Mouse (Mus musculus) C2C12 (cell line): Measurements from ENCODE around the gene Arhgap11a. TPM values are rescaled to one million over a fixed set of nuclear protein-coding genes. Genes with fewer than 3 reads are reported as not detected.

ENCODE experiments used
- H3K27me3 ChIP-seq: one replicate; pipeline ENCODE4 v1.6.1; 2011; ENCODE audit not compliant: control insufficient read depth, insufficient read depth, insufficient read length
- H3K36me3 ChIP-seq: one replicate; pipeline ENCODE4 v1.6.1; 2011; ENCODE audit not compliant: control insufficient read depth, insufficient read depth
- H3K4me3 ChIP-seq: one replicate; pipeline ENCODE4 v1.5.1; 2011; ENCODE audit warnings: mild to moderate bottlenecking, control low read depth; ENCODE audit not compliant: poor library complexity, insufficient read depth, severe bottlenecking
- H3K79me2 ChIP-seq: one replicate; pipeline ENCODE4 v1.6.1; 2011; ENCODE audit not compliant: control insufficient read depth, insufficient read depth
- H3K79me3 ChIP-seq: one replicate; pipeline ENCODE4 v1.6.1; 2011; ENCODE audit warnings: low read depth, control low read depth
- H3ac ChIP-seq: one replicate; pipeline ENCODE3; 2011; ENCODE audit warnings: low read depth; ENCODE audit not compliant: control insufficient read depth, insufficient read length
- CEBPB ChIP-seq: IDR thresholded peaks from one replicate; pipeline ENCODE4 v1.6.1; 2011; ENCODE audit warnings: low read depth, mild to moderate bottlenecking, control low read depth, moderate library complexity
- CTCF ChIP-seq: IDR thresholded peaks from one replicate; pipeline ENCODE4 v1.5.1; 2011; ENCODE audit not compliant: control insufficient read depth, insufficient read depth, insufficient read length
- FOSL1 ChIP-seq: IDR thresholded peaks from one replicate; pipeline ENCODE4 v1.8.0; 2011; ENCODE audit warnings: mild to moderate bottlenecking, low read length; ENCODE audit not compliant: poor library complexity, insufficient read depth, severe bottlenecking
- MAX ChIP-seq: IDR thresholded peaks from one replicate; pipeline ENCODE4 v1.6.1; 2011; ENCODE audit warnings: mild to moderate bottlenecking, control low read depth
- MYOD1 ChIP-seq: IDR thresholded peaks from one replicate; pipeline ENCODE4 v1.6.1; 2011; ENCODE audit warnings: low read depth; ENCODE audit not compliant: control insufficient read depth, insufficient read length
- MYOG ChIP-seq: IDR thresholded peaks from one replicate; pipeline ENCODE4 v1.6.1; 2011; ENCODE audit not compliant: control insufficient read depth, insufficient read length; ENCODE audit errors: extremely low read depth
- USF1 ChIP-seq: IDR thresholded peaks from one replicate; pipeline ENCODE4 v1.6.1; 2011; ENCODE audit warnings: low read depth, mild to moderate bottlenecking, control low read depth, moderate library complexity
- long read RNA-seq, 2 experiments: library from polyadenylated mRNA; unstranded; transcript quantifications; one replicate each; pipeline ENCODE4 v2.0.0; 2019 to 2020
- polyA plus RNA-seq: library from polyadenylated mRNA; unstranded; fragments of >200 nt; fragmentation: generic; extraction: Trizol; gene quantifications from one replicate; pipeline ENCODE4 v1.2.1, GENCODE M21; 2012; ENCODE audit warnings: missing spikeins

Gene Arhgap11a
- 12.4 TPM for polyA plus RNA-seq
- long read RNA-seq, experiment 1, full-length matches to known transcripts: 1 of 3 reads
- long read RNA-seq, experiment 1, partial matches to known transcripts: 0 of 3 reads
- long read RNA-seq, experiment 1, other reads (novel, unspliced or antisense): 2 of 3 reads
- long read RNA-seq, experiment 2, full-length matches to known transcripts: 31 of 51 reads
- long read RNA-seq, experiment 2, partial matches to known transcripts: 4 of 51 reads
- long read RNA-seq, experiment 2, other reads (novel, unspliced or antisense): 16 of 51 reads

DNA sequence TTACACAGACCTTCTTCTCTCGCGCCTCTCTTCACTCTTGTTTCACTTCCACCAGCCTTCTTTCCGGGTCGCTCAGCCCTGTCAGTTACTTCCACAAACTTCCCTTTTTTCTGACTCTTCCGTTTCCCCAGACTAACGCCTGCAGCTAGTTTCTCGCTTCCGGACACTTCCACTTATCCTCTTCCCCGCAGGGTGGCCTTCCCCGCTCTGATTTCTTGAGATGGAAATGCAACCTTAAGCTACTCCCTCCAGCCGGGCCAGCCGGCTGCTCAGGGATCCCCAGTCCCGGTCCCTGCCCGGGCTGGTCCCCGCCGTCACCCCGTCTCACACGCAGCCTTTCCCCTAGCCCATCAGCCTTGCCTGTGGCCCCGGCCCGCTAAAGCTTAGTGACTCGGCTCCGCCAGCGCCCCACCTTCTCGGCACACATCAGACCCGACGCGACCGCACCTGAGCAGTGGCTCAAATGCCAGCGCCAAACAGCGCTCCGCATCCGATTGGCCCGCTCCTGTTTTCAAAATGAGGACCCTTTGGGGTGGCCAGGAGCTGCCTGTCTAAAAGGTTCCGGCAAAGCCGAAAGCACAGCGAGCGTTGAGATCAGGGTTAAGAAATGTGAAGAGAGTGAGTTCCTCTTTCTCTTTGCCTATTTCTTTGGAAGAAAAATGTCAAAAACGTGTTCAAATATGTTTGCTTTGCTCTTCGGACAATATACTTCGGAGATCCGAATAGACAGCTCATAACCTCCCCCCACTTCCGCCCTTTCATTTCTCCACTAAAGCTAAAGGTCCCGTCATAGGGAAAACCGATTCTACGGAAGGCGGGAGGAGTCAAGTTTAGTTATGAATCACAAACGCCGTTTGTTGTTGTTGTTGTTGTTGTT is at the start of gene Arhgap11a:
TSS of gene Arhgap11a (minus strand) at position 417 of the 877 bp plus-strand sequence.
- H3K36me3 ChIP-seq: peaks cover 36% of the 10 kb centered on the region
- H3K79me2 ChIP-seq: peaks cover 51% of the 10 kb centered on the region
- H3K27me3 ChIP-seq: no peaks in the 10 kb centered on the region
- TF ChIP-seq MAX: peak; percentile 96
- TF ChIP-seq FOSL1: no peak
- no peak for TF ChIP-seq MYOG
- peaks cover 46% of the 10 kb centered on the region for H3K79me3 ChIP-seq
- peak within 1 kb of the TSS; percentile 93 for H3K4me3 ChIP-seq
- peak within 1 kb of the TSS; percentile 98 for H3ac ChIP-seq

DNA sequence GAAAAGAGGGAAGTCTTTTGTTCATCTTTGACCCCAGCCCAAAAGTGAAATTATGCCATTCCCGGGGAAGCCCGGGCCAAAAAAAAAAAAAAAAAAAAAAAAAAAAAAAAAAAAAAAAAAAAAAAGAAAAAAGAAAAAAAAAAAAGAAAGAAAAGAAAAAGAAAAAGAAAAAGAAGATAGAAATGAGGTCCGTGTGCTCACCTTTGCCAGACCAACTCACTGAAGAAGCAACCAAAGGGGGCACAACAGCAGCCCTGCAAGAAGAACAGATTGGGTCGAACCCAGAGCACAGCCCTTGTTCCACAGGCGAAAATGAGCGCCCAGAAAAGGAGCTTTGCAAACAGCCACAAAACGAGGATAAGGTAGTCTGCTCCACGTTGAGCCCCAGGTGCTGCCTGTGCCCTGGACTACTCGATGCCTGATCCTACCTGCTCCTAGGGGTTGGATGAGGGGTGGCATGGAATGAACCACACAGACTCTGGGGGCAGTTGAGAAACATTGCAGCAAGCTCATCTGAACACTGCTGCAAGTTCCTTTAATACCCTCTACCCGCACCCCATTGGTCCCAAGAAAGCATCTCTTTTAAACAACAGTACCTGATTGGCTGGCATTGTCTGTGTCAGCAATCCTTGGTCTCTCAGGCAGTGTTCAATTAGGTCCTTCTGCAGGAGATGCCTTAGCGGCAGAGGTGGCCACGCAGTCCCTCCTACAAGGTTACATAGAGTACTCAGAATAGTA is 45.1 kb upstream of the Arhgap11a start:
- Histone ChIP-seq H3K79me3 (no peaks in the 10 kb centered on the region), H3ac (no peak overlapping the region), H3K36me3 (no peaks in the 10 kb centered on the region), H3K27me3 (no peaks in the 10 kb centered on the region), H3K79me2 (no peaks in the 10 kb centered on the region), H3K4me3 (no peak overlapping the region)
- no peak for TF ChIP-seq CTCF
- no peak for TF ChIP-seq MYOG
- TF ChIP-seq MYOD1: no peak
- TF ChIP-seq USF1: no peak
- no peak for TF ChIP-seq CEBPB
- no peak for TF ChIP-seq FOSL1
- TF ChIP-seq MAX: no peak

DNA sequence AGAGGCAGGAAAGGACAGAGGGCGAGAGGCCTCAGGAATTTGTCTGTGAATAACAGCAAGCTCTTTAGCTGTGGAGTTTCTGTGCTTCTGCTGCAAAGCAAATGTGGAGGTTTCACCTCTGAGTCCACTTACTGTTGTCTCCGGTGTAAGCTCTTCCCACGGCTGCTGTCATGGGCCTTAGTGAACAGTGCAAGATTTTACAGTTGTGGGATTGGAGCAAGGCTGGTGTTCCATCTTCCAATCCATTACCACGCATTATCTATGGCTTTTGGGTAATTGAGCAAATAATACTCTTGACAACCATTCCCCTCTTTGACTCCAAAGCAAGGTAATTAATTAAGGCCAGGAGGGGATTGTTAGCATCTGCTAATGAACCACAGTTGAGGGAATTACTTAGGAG is 38.7 kb upstream of the Arhgap11a start:
- Histone ChIP-seq H3K36me3 (no peaks in the 10 kb centered on the region), H3K4me3 (no peak overlapping the region), H3K27me3 (peaks cover 3% of the 10 kb centered on the region), H3K79me3 (no peaks in the 10 kb centered on the region), H3K79me2 (no peaks in the 10 kb centered on the region), H3ac (no peak overlapping the region)
- TF ChIP-seq MAX (no peak), MYOG (no peak), CEBPB (no peak), MYOD1 (no peak), CTCF (no peak), USF1 (no peak), FOSL1 (no peak)

DNA sequence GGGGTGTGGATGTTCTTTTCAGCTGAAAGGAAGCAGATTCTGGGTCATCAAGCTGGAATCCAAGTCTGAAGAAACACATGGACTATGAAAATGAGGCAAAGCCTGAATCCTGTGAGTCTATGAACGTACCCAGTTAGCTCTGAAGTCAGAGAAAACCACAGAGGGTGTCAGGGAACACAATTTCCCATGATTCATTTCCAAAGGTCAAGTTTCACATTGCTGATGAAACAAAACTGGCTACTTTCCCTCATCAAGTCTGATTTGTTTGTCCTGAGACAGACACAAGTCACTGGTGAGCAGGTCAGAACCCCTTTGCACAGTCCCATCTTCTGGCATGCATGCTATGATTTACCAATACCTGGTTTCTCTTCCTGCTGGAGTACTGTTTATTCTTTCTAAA is 37.6 kb upstream of the Arhgap11a start:
- no peak overlapping the region for H3K4me3 ChIP-seq
- no peaks in the 10 kb centered on the region for H3K36me3 ChIP-seq
- no peaks in the 10 kb centered on the region for H3K79me3 ChIP-seq
- H3ac ChIP-seq: no peak overlapping the region
- H3K27me3 ChIP-seq: peaks cover 7% of the 10 kb centered on the region
- no peaks in the 10 kb centered on the region for H3K79me2 ChIP-seq
- TF ChIP-seq CTCF: no peak
- TF ChIP-seq MYOD1: no peak
- TF ChIP-seq MAX: no peak
- no peak for TF ChIP-seq MYOG
- no peak for TF ChIP-seq FOSL1

DNA sequence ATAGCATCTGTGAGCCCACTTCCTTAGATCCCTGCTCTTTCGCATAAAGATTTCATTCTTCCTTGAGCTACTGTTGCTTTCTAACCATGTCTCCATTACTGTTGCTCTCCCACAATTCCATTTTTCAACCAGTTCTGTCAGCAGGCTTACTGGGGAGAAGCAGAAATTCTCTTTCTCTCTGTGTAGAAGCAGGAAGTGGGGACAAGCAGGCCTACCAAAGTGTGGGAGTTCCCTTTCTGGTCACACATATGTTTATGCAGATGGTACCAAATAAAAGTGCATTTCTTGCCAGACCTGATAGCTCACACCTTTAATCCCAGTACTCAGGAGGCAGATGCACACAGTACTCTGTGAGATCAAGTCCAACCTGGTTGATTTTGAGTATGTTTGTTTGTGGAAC is 21.7 kb upstream of the Arhgap11a start:
- H3K36me3 ChIP-seq: no peaks in the 10 kb centered on the region
- peaks cover 3% of the 10 kb centered on the region for H3K27me3 ChIP-seq
- H3K79me2 ChIP-seq: no peaks in the 10 kb centered on the region
- TF ChIP-seq CEBPB (no peak), CTCF (no peak), USF1 (no peak), MAX (no peak), MYOD1 (no peak)
- H3K79me3 ChIP-seq: no peaks in the 10 kb centered on the region
- H3K4me3 ChIP-seq: no peak overlapping the region
- H3ac ChIP-seq: no peak overlapping the region
